Mouse (Mus musculus): Measurements from ENCODE around the gene Rasl12. TPM values are rescaled to one million over a fixed set of nuclear protein-coding genes. Genes with fewer than 3 reads are reported as not detected.

The Rasl12 gene
- polyA plus RNA-seq, 1 experiment from 2014 or later: 53.8 TPM

DNA sequence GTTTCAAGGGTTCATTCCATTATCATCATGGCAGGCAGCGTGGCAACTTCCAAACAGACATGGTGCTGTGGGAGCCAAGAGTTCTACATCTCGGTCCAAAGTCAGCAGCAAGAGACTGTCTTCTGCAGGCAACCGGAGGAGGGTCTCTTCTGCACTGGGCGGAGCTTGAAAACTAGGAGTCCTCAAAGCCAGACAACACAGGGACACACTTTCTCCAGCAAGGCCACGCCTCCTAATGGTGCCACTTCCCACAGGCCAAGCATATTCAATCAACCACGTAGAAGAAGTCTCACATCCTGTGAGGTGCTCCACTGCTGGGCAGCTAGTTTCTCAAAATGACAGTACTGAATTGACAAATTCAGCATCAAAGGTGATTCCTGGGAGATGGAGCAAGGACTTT lies 49.6 kb downstream of the Rasl12 start:
- 85% methylated on average over 6 of the region's 6 CpGs for WGBS
- Histone ChIP-seq H3K4me3 (ENCODE audit: low read length) (no peak overlapping the region), H3K4me2 (ENCODE audit: low read depth, low read length) (no peak overlapping the region), H3K4me1 (replicated peaks; ENCODE audit: control insufficient read depth, insufficient read depth, low read length) (no peaks in the 10 kb centered on the region), H3K27ac (ENCODE audit: low read length) (no peak overlapping the region), H3K36me3 (ENCODE audit: control insufficient read depth, insufficient read depth, low read length) (peaks cover 28% of the 10 kb centered on the region), H3K9ac (ENCODE audit: low read length) (no peak overlapping the region), H3K27me3 (ENCODE audit: control insufficient read depth, insufficient read depth, low read depth, low read length) (no peaks in the 10 kb centered on the region), H3K9me3 (ENCODE audit: control insufficient read depth, low read length) (no peaks in the 10 kb centered on the region)
- no peak for ATAC-seq (ENCODE audit: low read depth)

GRCm38 (mm10) chr9:65458975-65459374 lies 60.7 kb downstream of the Rasl12 start:
- H3K4me3 ChIP-seq (ENCODE audit: low read length): no peak overlapping the region
- no peaks in the 10 kb centered on the region for H3K9me3 ChIP-seq (ENCODE audit: control insufficient read depth, low read length)
- no peak overlapping the region for H3K27ac ChIP-seq (ENCODE audit: low read length)
- H3K36me3 ChIP-seq (ENCODE audit: control insufficient read depth, insufficient read depth, low read length): no peaks in the 10 kb centered on the region
- H3K9ac ChIP-seq (ENCODE audit: low read length): no peak overlapping the region
- ATAC-seq (ENCODE audit: low read depth): no peak
- H3K4me2 ChIP-seq (ENCODE audit: low read depth, low read length): no peak overlapping the region
- 68% methylated on average over 2 of the region's 2 CpGs for WGBS
- no peaks in the 10 kb centered on the region for H3K27me3 ChIP-seq (ENCODE audit: control insufficient read depth, insufficient read depth, low read depth, low read length)
- H3K4me1 ChIP-seq (replicated peaks; ENCODE audit: control insufficient read depth, insufficient read depth, low read length): peaks cover 19% of the 10 kb centered on the region

- Histone ChIP-seq H3K9me3 (ENCODE audit: control insufficient read depth, low read length) (no peaks in the 10 kb centered on the region), H3K9ac (ENCODE audit: low read length) (no peak overlapping the region; the same call in none of the 2 replicates), H3K4me2 (ENCODE audit: low read depth, low read length) (peak overlapping the region; percentile 65), H3K27ac (ENCODE audit: low read length) (peak overlapping the region; percentile 67; the same call in 1 of the 2 replicates), H3K4me1 (replicated peaks; ENCODE audit: control insufficient read depth, insufficient read depth, low read length) (peaks cover 19% of the 10 kb centered on the region), H3K27me3 (ENCODE audit: control insufficient read depth, insufficient read depth, low read depth, low read length) (no peaks in the 10 kb centered on the region), H3K36me3 (ENCODE audit: control insufficient read depth, insufficient read depth, low read length) (no peaks in the 10 kb centered on the region), H3K4me3 (ENCODE audit: low read length) (peak overlapping the region; percentile 90)
- ATAC-seq (ENCODE audit: low read depth): 0 out of 2 replicates have a peak, but pooled peaks have one; percentile 0
- WGBS: 64% methylated on average over 3 of the region's 3 CpGs
Measured at GRCm38 (mm10) chr9:65460198-65460597, 61.9 kb downstream of the Rasl12 start.

GRCm38 (mm10) chr9:65460732-65461442 lies 62.6 kb downstream of the Rasl12 start, which contains the start of gene Spg21:
TSS of gene Spg21 (plus strand) at chr9:65460947.
- H3K27ac ChIP-seq (ENCODE audit: low read length): peak within 1 kb of the TSS; percentile 85
- no peaks in the 10 kb centered on the region for H3K9me3 ChIP-seq (ENCODE audit: control insufficient read depth, low read length)
- H3K4me2 ChIP-seq (ENCODE audit: low read depth, low read length): peak within 1 kb of the TSS; percentile 65
- H3K4me1 ChIP-seq (replicated peaks; ENCODE audit: control insufficient read depth, insufficient read depth, low read length): peaks cover 19% of the 10 kb centered on the region
- H3K9ac ChIP-seq (ENCODE audit: low read length): peak within 1 kb of the TSS; percentile 88
- H3K4me3 ChIP-seq (ENCODE audit: low read length): peak within 1 kb of the TSS; percentile 90
- peak; percentile 97 for ATAC-seq (ENCODE audit: low read depth)
- H3K36me3 ChIP-seq (ENCODE audit: control insufficient read depth, insufficient read depth, low read length): peaks cover 4% of the 10 kb centered on the region
- no peaks in the 10 kb centered on the region for H3K27me3 ChIP-seq (ENCODE audit: control insufficient read depth, insufficient read depth, low read depth, low read length)
- WGBS: 0% methylated on average over 53 of the region's 53 CpGs

- H3K36me3 ChIP-seq (ENCODE audit: control insufficient read depth, insufficient read depth, low read length): peaks cover 9% of the 10 kb centered on the region
- ATAC-seq (ENCODE audit: low read depth): no peak
- H3K4me3 ChIP-seq (ENCODE audit: low read length): peak overlapping the region; percentile 20; the same call in 1 of the 2 replicates
- no peak overlapping the region for H3K9ac ChIP-seq (ENCODE audit: low read length)
- WGBS: 49% methylated on average over 5 of the region's 5 CpGs
- no peaks in the 10 kb centered on the region for H3K9me3 ChIP-seq (ENCODE audit: control insufficient read depth, low read length)
- H3K27me3 ChIP-seq (ENCODE audit: control insufficient read depth, insufficient read depth, low read depth, low read length): no peaks in the 10 kb centered on the region
- H3K4me1 ChIP-seq (replicated peaks; ENCODE audit: control insufficient read depth, insufficient read depth, low read length): peaks cover 19% of the 10 kb centered on the region
- H3K4me2 ChIP-seq (ENCODE audit: low read depth, low read length): peak overlapping the region; percentile 38
- H3K27ac ChIP-seq (ENCODE audit: low read length): peak overlapping the region; percentile 60; the same call in 1 of the 2 replicates
Measured at GRCm38 (mm10) chr9:65462544-65462943, 64.2 kb downstream of the Rasl12 start.

GRCm38 (mm10) chr9:65464161-65464560 lies 65.9 kb downstream of the Rasl12 start:
- WGBS: 90% methylated on average over 6 of the region's 6 CpGs
- no peak overlapping the region for H3K27ac ChIP-seq (ENCODE audit: low read length)
- no peaks in the 10 kb centered on the region for H3K27me3 ChIP-seq (ENCODE audit: control insufficient read depth, insufficient read depth, low read depth, low read length)
- H3K4me3 ChIP-seq (ENCODE audit: low read length): no peak overlapping the region
- no peak overlapping the region for H3K9ac ChIP-seq (ENCODE audit: low read length)
- peaks cover 19% of the 10 kb centered on the region for H3K4me1 ChIP-seq (replicated peaks; ENCODE audit: control insufficient read depth, insufficient read depth, low read length)
- H3K36me3 ChIP-seq (ENCODE audit: control insufficient read depth, insufficient read depth, low read length): peaks cover 11% of the 10 kb centered on the region
- no peak for ATAC-seq (ENCODE audit: low read depth)
- H3K9me3 ChIP-seq (ENCODE audit: control insufficient read depth, low read length): no peaks in the 10 kb centered on the region
- no peak overlapping the region for H3K4me2 ChIP-seq (ENCODE audit: low read depth, low read length)

Other genes with a start within 250 kb of the Rasl12 start
- 5.7 TPM in 2 replicates for gene Parp16, start 203.2 kb upstream of the Rasl12 start, polyA plus RNA-seq (2015; fragmentation: Nextera tagmentation; extraction: Ambion mirVana)
- gene Cilp, start 133.3 kb upstream of the Rasl12 start, polyA plus RNA-seq (2015; fragmentation: Nextera tagmentation; extraction: Ambion mirVana): 0.19 and 0.35 TPM in 2 replicates
- 50.3 and 51.8 TPM in 2 replicates for gene Clpx, start 104.2 kb upstream of the Rasl12 start, polyA plus RNA-seq (2015; fragmentation: Nextera tagmentation; extraction: Ambion mirVana)
- 3.9 and 4.9 TPM in 2 replicates for gene Pdcd7, start 52.4 kb upstream of the Rasl12 start, polyA plus RNA-seq (2015; fragmentation: Nextera tagmentation; extraction: Ambion mirVana)
- gene Ubap1l, start 37.5 kb upstream of the Rasl12 start, polyA plus RNA-seq (2015; fragmentation: Nextera tagmentation; extraction: Ambion mirVana): 0.35 TPM in 1 of 2 replicates, not detected in the other
- gene Kbtbd13, start 6.9 kb upstream of the Rasl12 start, polyA plus RNA-seq (2015; fragmentation: Nextera tagmentation; extraction: Ambion mirVana): 4.7 and 4.8 TPM in 2 replicates
- gene Slc51b, start 24.4 kb downstream of the Rasl12 start, polyA plus RNA-seq (2015; fragmentation: Nextera tagmentation; extraction: Ambion mirVana): not detected in 2 replicates
- 20.1 and 22.2 TPM in 2 replicates for gene Mtfmt, start 37.3 kb downstream of the Rasl12 start, polyA plus RNA-seq (2015; fragmentation: Nextera tagmentation; extraction: Ambion mirVana)
- 98.9 and 99.2 TPM in 2 replicates for gene Spg21, start 62.4 kb downstream of the Rasl12 start, polyA plus RNA-seq (2015; fragmentation: Nextera tagmentation; extraction: Ambion mirVana)
- not detected in 2 replicates for gene Ankdd1a, start 121.7 kb downstream of the Rasl12 start, polyA plus RNA-seq (2015; fragmentation: Nextera tagmentation; extraction: Ambion mirVana)
- 23.6 and 24.4 TPM in 2 replicates for gene Plekho2, start 181.5 kb downstream of the Rasl12 start, polyA plus RNA-seq (2015; fragmentation: Nextera tagmentation; extraction: Ambion mirVana)
- 16.1 and 17.0 TPM in 2 replicates for gene Pif1, start 188.7 kb downstream of the Rasl12 start, polyA plus RNA-seq (2015; fragmentation: Nextera tagmentation; extraction: Ambion mirVana)
- gene Rbpms2, start 231.1 kb downstream of the Rasl12 start, polyA plus RNA-seq (2015; fragmentation: Nextera tagmentation; extraction: Ambion mirVana): 10.8 and 14.1 TPM in 2 replicates